Mouse (Mus musculus) heart, postnatal 25 days (tissue): ENCODE data around the gene Ces1c. TPM values are rescaled to one million over a fixed set of nuclear protein-coding genes. Genes with fewer than 3 reads are reported as not detected.

Source experiments
- DNase-seq: peaks from one replicate; pipeline ENCODE4 v3.0.0; 2022; ENCODE audit warnings: low spot score
- intact Hi-C: fragments of 180-260 bp; cut with DNase I; formaldehyde crosslinking; loops from one replicate; pipeline ENCODE4 v1.15.1; 2025
- total RNA-seq, 2 experiments: library from RNA; stranded (reverse); gene quantifications; 2 replicates each; pipeline ENCODE4 v1.2.3; 2021

Ces1c gene
- total RNA-seq = not detected

- intact Hi-C loops = no loop called here
- no peak for DNase-seq
Observed at GRCm38 (mm10) chr8:93131233-93131980, at the start of gene Ces1c. Ces1c (minus strand) TSS chr8:93131283.

GRCm38 (mm10) chr8:93180581-93181129 is 49.6 kb upstream of the Ces1c start:
- intact Hi-C loops = no loop called here
- DNase-seq = peak; percentile 8

GRCm38 (mm10) chr8:93176593-93176992 is 45.5 kb upstream of the Ces1c start:
- DNase-seq = no peak
- intact Hi-C loops = no loop called here

- intact Hi-C loops = no loop called here
- no peak for DNase-seq
Observed at GRCm38 (mm10) chr8:93174554-93174953, 43.5 kb upstream of the Ces1c start.

GRCm38 (mm10) chr8:93171846-93172590 is 40.9 kb upstream of the Ces1c start:
- intact Hi-C loops = loop anchor here (2.0 kb wide), 1 partner anchor 49 kb away; no protein-coding TSS in a partner anchor
- DNase-seq = peak; percentile 40

- DNase-seq = no peak
- intact Hi-C loops = no loop called here
Observed at GRCm38 (mm10) chr8:93163363-93163762, 32.3 kb upstream of the Ces1c start.

GRCm38 (mm10) chr8:93151401-93151800 is 20.3 kb upstream of the Ces1c start:
- intact Hi-C loops = no loop called here
- no peak for DNase-seq

GRCm38 (mm10) chr8:93147331-93147730 is 16.2 kb upstream of the Ces1c start:
- DNase-seq = no peak
- intact Hi-C loops = no loop called here

- no peak for DNase-seq
- intact Hi-C loops = loop anchor here (5.0 kb wide), 1 partner anchor 128 kb away; no protein-coding TSS in a partner anchor
Observed at GRCm38 (mm10) chr8:93140696-93141095, 9.6 kb upstream of the Ces1c start.

GRCm38 (mm10) chr8:93132196-93132595 is 1.1 kb upstream of the Ces1c start:
- DNase-seq = no peak
- intact Hi-C loops = no loop called here

- intact Hi-C loops = no loop called here
- DNase-seq = no peak
Observed at GRCm38 (mm10) chr8:93126476-93126875, 4.6 kb downstream of the Ces1c start.

- intact Hi-C loops = no loop called here
- no peak for DNase-seq
Observed at GRCm38 (mm10) chr8:93122005-93122404, 9.1 kb downstream of the Ces1c start.

GRCm38 (mm10) chr8:93095376-93095775 is 35.7 kb downstream of the Ces1c start:
- intact Hi-C loops = loop anchor here (1.0 to 2.0 kb wide), 2 partner anchors 36 to 85 kb away; no protein-coding TSS in a partner anchor
- no peak for DNase-seq

GRCm38 (mm10) chr8:93091324-93091723 is 39.8 kb downstream of the Ces1c start:
- intact Hi-C loops = no loop called here
- no peak for DNase-seq

- intact Hi-C loops = no loop called here
Observed at GRCm38 (mm10) chr8:93088686-93089122, 42.4 kb downstream of the Ces1c start.

GRCm38 (mm10) chr8:93088193-93088592 is 42.9 kb downstream of the Ces1c start:
- no peak for DNase-seq
- intact Hi-C loops = no loop called here

More at GRCm38 (mm10) chr8:93088686-93089122, 42.4 kb downstream of the Ces1c start:
- no peak for DNase-seq

- intact Hi-C loops = no loop called here
- no peak for DNase-seq
Observed at GRCm38 (mm10) chr8:93079887-93080286, 51.2 kb downstream of the Ces1c start, which contains the start of gene Ces1b. Ces1b (minus strand) TSS chr8:93080017.

GRCm38 (mm10) chr8:93075251-93075650 is 55.8 kb downstream of the Ces1c start:
- intact Hi-C loops = no loop called here
- DNase-seq = no peak

GRCm38 (mm10) chr8:93063416-93064117 is 67.5 kb downstream of the Ces1c start:
- DNase-seq = no peak
- intact Hi-C loops = no loop called here

GRCm38 (mm10) chr8:93059185-93059584 is 71.9 kb downstream of the Ces1c start:
- DNase-seq = no peak
- intact Hi-C loops = loop anchor here (1.0 to 5.0 kb wide), 4 partner anchors 36 to 436 kb away; no protein-coding TSS in a partner anchor
